Mouse (Mus musculus): ENCODE data around the gene Rarres1. TPM values are rescaled to one million over a fixed set of nuclear protein-coding genes. Genes with fewer than 3 reads are reported as not detected.

The Rarres1 gene
- total RNA-seq, 1 experiment = 0.36 TPM

DNA sequence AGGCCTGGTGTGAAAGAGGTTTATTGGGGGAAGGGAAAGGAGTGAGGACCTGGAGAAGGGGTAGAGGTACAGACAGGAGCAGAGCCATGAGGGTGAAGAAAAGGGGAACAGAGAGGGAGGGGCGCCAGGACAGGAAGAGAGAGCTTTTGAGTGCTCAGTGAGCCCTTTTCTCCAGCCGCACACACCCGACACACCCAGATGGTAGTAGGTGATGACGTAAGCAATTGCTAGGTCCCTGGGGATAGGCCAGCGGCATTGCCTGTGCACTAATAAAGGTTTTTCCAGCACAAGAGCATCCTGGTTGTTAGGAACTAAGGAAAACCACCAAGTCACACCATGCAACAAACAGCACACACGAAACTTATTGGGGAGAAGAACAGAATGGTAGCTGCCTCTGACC, 9.4 kb upstream of the Rarres1 start:
- no peak for TF ChIP-seq ZNF384 (IDR thresholded peaks at IDR 0.05; ENCODE audit: low read depth, low read length)
- no peak for TF ChIP-seq CHD2 (IDR thresholded peaks at IDR 0.05; ENCODE audit: low read depth, low read length)
- TF ChIP-seq MAFK (IDR thresholded peaks at IDR 0.05; ENCODE audit: insufficient read depth, low read depth, low read length) = no peak
- TF ChIP-seq HCFC1 (IDR thresholded peaks at IDR 0.05; ENCODE audit: borderline replicate concordance, insufficient read depth, low read length) = no peak
- TF ChIP-seq ZC3H11A (IDR thresholded peaks at IDR 0.05; ENCODE audit: borderline replicate concordance, low read depth, low read length) = no peak
- in situ Hi-C loops (cut with MboI; ENCODE audit: low sequenced_read_pairs in 2 of 2, unreplicated experiment in 2 of 2) = no loop called here
- H3K36me3 ChIP-seq (ENCODE audit: control insufficient read depth, insufficient read depth, low read length, poor library complexity, severe bottlenecking) = no peaks in the 10 kb centered on the region
- no peaks in the 10 kb centered on the region for H3K4me1 ChIP-seq (ENCODE audit: control insufficient read depth in 2 of 2, insufficient read depth in 2 of 2, low read length in 2 of 2, poor library complexity in 1 of 2)
- no peaks in the 10 kb centered on the region for H3K9me3 ChIP-seq (ENCODE audit: control insufficient read depth, insufficient read depth, low read depth, low read length)
- no peak overlapping the region for H3K4me3 ChIP-seq (ENCODE audit: insufficient read depth in 1 of 2, low read depth in 1 of 2, low read length in 2 of 2, poor library complexity in 1 of 2, severe bottlenecking in 1 of 2)
- DNase-seq (ENCODE audit: low read depth, low spot score) = no peak
- no peak overlapping the region for H3K27ac ChIP-seq (ENCODE audit: insufficient read depth, low read depth, low read length, poor library complexity, severe bottlenecking)
- H3K9ac ChIP-seq (ENCODE audit: insufficient read depth, low read depth, low read length, poor library complexity, severe bottlenecking) = no peak overlapping the region

DNA sequence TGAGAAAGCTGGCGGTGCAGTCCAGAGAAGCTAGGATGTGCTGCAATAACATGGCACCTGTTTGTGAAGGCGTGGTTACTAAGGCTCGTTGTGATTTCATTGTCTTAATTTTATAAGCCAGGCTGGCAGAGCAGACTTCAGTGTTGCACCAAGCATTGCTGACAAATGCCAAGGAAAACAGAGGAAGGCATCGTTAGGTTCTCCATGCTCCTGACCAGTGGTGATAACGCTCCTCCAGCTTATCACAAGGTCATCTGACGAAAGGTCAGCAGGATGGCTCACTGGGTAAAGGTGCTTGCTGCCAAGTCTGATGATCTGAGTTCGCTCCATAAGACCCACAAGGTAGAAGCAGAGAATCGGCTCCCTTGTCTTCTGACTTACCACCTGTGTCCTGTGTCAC, 7.4 kb upstream of the Rarres1 start:
- no peaks in the 10 kb centered on the region for H3K36me3 ChIP-seq (ENCODE audit: control insufficient read depth, insufficient read depth, low read length, poor library complexity, severe bottlenecking)
- in situ Hi-C loops (cut with MboI; ENCODE audit: low sequenced_read_pairs in 2 of 2, unreplicated experiment in 2 of 2) = no loop called here
- no peaks in the 10 kb centered on the region for H3K9me3 ChIP-seq (ENCODE audit: control insufficient read depth, insufficient read depth, low read depth, low read length)
- TF ChIP-seq CHD2 (IDR thresholded peaks at IDR 0.05; ENCODE audit: low read depth, low read length) = no peak
- no peak for TF ChIP-seq HCFC1 (IDR thresholded peaks at IDR 0.05; ENCODE audit: borderline replicate concordance, insufficient read depth, low read length)
- no peak for TF ChIP-seq ZC3H11A (IDR thresholded peaks at IDR 0.05; ENCODE audit: borderline replicate concordance, low read depth, low read length)
- TF ChIP-seq ZNF384 (IDR thresholded peaks at IDR 0.05; ENCODE audit: low read depth, low read length) = no peak
- no peak for TF ChIP-seq MAFK (IDR thresholded peaks at IDR 0.05; ENCODE audit: insufficient read depth, low read depth, low read length)
- no peak overlapping the region for H3K27ac ChIP-seq (ENCODE audit: insufficient read depth, low read depth, low read length, poor library complexity, severe bottlenecking)
- no peak for DNase-seq (ENCODE audit: low read depth, low spot score)
- H3K9ac ChIP-seq (ENCODE audit: insufficient read depth, low read depth, low read length, poor library complexity, severe bottlenecking) = no peak overlapping the region
- H3K4me3 ChIP-seq (ENCODE audit: insufficient read depth in 1 of 2, low read depth in 1 of 2, low read length in 2 of 2, poor library complexity in 1 of 2, severe bottlenecking in 1 of 2) = no peak overlapping the region
- no peaks in the 10 kb centered on the region for H3K4me1 ChIP-seq (ENCODE audit: control insufficient read depth in 2 of 2, insufficient read depth in 2 of 2, low read length in 2 of 2, poor library complexity in 1 of 2)

DNA sequence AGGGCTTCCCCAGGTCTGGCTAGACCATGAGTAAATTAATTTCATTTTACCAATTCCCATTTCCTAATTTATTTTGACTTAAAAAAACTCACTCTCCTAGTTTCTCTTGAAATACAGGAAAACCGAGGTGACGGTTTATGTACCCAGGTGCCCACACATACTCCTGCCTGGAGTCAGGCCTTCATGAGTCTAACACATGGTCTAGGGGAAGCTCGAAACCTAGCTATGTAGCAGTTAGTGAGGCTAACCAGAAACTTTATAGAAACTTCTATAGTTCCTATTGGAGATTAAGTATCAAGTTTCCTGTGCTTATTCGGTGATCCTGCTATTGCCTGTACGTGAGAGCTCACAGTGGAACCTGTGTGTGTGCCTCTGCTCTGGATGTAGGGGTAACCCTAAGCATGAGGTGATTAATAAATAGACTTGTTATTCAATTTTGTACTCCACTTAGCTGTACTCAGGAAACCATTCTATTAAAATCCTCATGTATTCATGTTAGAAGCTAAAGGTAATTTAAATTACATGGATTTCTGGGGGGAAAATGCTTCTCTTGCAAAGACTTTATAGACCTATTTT, 5.3 kb upstream of the Rarres1 start:
- no peak for DNase-seq (ENCODE audit: low read depth, low spot score)
- H3K9ac ChIP-seq (ENCODE audit: insufficient read depth, low read depth, low read length, poor library complexity, severe bottlenecking) = no peak overlapping the region
- in situ Hi-C loops (cut with MboI; ENCODE audit: low sequenced_read_pairs in 2 of 2, unreplicated experiment in 2 of 2) = no loop called here
- TF ChIP-seq HCFC1 (IDR thresholded peaks at IDR 0.05; ENCODE audit: borderline replicate concordance, insufficient read depth, low read length) = no peak
- no peak for TF ChIP-seq MAFK (IDR thresholded peaks at IDR 0.05; ENCODE audit: insufficient read depth, low read depth, low read length)
- TF ChIP-seq ZNF384 (IDR thresholded peaks at IDR 0.05; ENCODE audit: low read depth, low read length) = no peak
- no peak for TF ChIP-seq CHD2 (IDR thresholded peaks at IDR 0.05; ENCODE audit: low read depth, low read length)
- no peak for TF ChIP-seq ZC3H11A (IDR thresholded peaks at IDR 0.05; ENCODE audit: borderline replicate concordance, low read depth, low read length)
- no peak overlapping the region for H3K27ac ChIP-seq (ENCODE audit: insufficient read depth, low read depth, low read length, poor library complexity, severe bottlenecking)
- H3K36me3 ChIP-seq (ENCODE audit: control insufficient read depth, insufficient read depth, low read length, poor library complexity, severe bottlenecking) = no peaks in the 10 kb centered on the region
- H3K9me3 ChIP-seq (ENCODE audit: control insufficient read depth, insufficient read depth, low read depth, low read length) = no peaks in the 10 kb centered on the region
- H3K4me3 ChIP-seq (ENCODE audit: insufficient read depth in 1 of 2, low read depth in 1 of 2, low read length in 2 of 2, poor library complexity in 1 of 2, severe bottlenecking in 1 of 2) = no peak overlapping the region
- H3K4me1 ChIP-seq (ENCODE audit: control insufficient read depth in 2 of 2, insufficient read depth in 2 of 2, low read length in 2 of 2, poor library complexity in 1 of 2) = no peaks in the 10 kb centered on the region

DNA sequence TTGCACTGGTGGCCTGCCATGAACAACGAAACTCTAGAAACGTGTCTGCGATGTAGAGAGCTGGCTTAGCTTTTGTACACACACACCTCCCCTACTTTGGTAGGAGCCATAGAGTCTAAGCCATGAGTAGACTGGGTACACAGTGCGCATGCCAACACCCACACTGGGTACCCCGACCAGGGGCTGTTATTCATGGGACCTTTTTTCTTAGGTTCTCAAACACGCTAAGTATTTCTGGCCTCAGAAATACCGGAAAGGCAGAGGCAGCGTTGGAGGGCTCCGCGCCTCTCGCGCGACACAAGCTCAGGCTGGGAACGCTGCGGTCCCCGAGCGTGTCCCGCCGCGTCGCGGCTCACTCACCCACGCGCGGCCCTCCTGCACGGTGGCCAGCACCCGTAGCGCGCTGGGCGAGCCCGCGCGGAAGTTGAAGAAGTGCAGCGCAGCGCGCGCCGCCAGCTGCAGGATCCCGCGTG, 486 bp downstream of the Rarres1 start:
- Histone ChIP-seq H3K9me3 (ENCODE audit: control insufficient read depth, insufficient read depth, low read depth, low read length) (no peaks in the 10 kb centered on the region), H3K9ac (ENCODE audit: insufficient read depth, low read depth, low read length, poor library complexity, severe bottlenecking) (peak overlapping the region; percentile 8; the same call in 1 of the 2 replicates), H3K36me3 (ENCODE audit: control insufficient read depth, insufficient read depth, low read length, poor library complexity, severe bottlenecking) (no peaks in the 10 kb centered on the region), H3K27ac (ENCODE audit: insufficient read depth, low read depth, low read length, poor library complexity, severe bottlenecking) (no peak overlapping the region), H3K4me1 (ENCODE audit: control insufficient read depth in 2 of 2, insufficient read depth in 2 of 2, low read length in 2 of 2, poor library complexity in 1 of 2) (no peaks in the 10 kb centered on the region), H3K4me3 (ENCODE audit: insufficient read depth in 1 of 2, low read depth in 1 of 2, low read length in 2 of 2, poor library complexity in 1 of 2, severe bottlenecking in 1 of 2) (peak overlapping the region; percentile 61 to 62)
- no peak for DNase-seq (ENCODE audit: low read depth, low spot score)
- in situ Hi-C loops (cut with MboI; ENCODE audit: low sequenced_read_pairs in 2 of 2, unreplicated experiment in 2 of 2) = no loop called here
- TF ChIP-seq HCFC1 (IDR thresholded peaks at IDR 0.05; ENCODE audit: borderline replicate concordance, insufficient read depth, low read length) = no peak
- no peak for TF ChIP-seq MAFK (IDR thresholded peaks at IDR 0.05; ENCODE audit: insufficient read depth, low read depth, low read length)
- TF ChIP-seq CHD2 (IDR thresholded peaks at IDR 0.05; ENCODE audit: low read depth, low read length) = no peak
- no peak for TF ChIP-seq ZC3H11A (IDR thresholded peaks at IDR 0.05; ENCODE audit: borderline replicate concordance, low read depth, low read length)
- no peak for TF ChIP-seq ZNF384 (IDR thresholded peaks at IDR 0.05; ENCODE audit: low read depth, low read length)
